Mouse (Mus musculus): Measurements from ENCODE around the gene Asb5.
A peak's percentile ranks its signal among the peaks of the same experiment; 100 is the strongest.

- TF ChIP-seq CTCF (IDR thresholded peaks at IDR 0.05; ENCODE audit: low read depth, low read length) (peak; percentile 38; the same call in 1 of the 2 replicates), POLR2A (IDR thresholded peaks at IDR 0.05; ENCODE audit: extremely low read depth, insufficient read depth, low read length) (no peak)
Observed at GRCm38 (mm10) chr8:54507428-54508095, 21.8 kb upstream of the Asb5 start.

Measured in liver, adult 2 months (tissue).